In genomic region chr1:152650856-152651494, GRCm38 (mm10) we compare ENCODE assay signal across 20 mouse cellular contexts.
A peak's percentile ranks its signal among the peaks of the same experiment; 100 is the strongest.
DNase-seq lines count a peak whose midpoint lies in the region; ATAC-seq and TF ChIP-seq lines count a peak whose summit lies in the region.
"Had no signal": no experiment of that assay in that cellular context is flagged by ENCODE, and none has a peak within 500 bp of the region (broad histone marks: within the 10 kb centered on the region; RNA-seq: fewer than 3 reads in every experiment).

No protein-coding gene starts in this region.

- no peak overlapping the region for H3K4me3 ChIP-seq in heart, embryonic 13.5 days
- no peak overlapping the region for H3K4me3 ChIP-seq in liver, embryonic 12.5 days
- H3K4me3 ChIP-seq in neural tube, embryonic 13.5 days: no peak overlapping the region
- no peak overlapping the region for H3K4me3 ChIP-seq in stomach, postnatal 0 days (ENCODE audit: low read depth, low read length)
- H3K4me3 ChIP-seq: embryonic facial prominence, embryonic 12.5 days; liver, embryonic 15.5 days; neural tube, embryonic 15.5 days had no signal

- H3K27me3 ChIP-seq in heart, embryonic 13.5 days (replicated peaks): no peaks in the 10 kb centered on the region
- H3K27me3 ChIP-seq in liver, embryonic 12.5 days (replicated peaks): no peaks in the 10 kb centered on the region
- H3K27me3 ChIP-seq in neural tube, embryonic 13.5 days: no peaks in the 10 kb centered on the region
- H3K27me3 ChIP-seq in stomach, postnatal 0 days (ENCODE audit: control insufficient read depth, insufficient read depth, low read length): no peaks in the 10 kb centered on the region
- H3K27me3 ChIP-seq: embryonic facial prominence, embryonic 12.5 days; liver, embryonic 15.5 days; neural tube, embryonic 15.5 days had no signal

- no peak overlapping the region for H3K27ac ChIP-seq in heart, embryonic 13.5 days (replicated peaks)
- H3K27ac ChIP-seq in liver, embryonic 12.5 days: no peak overlapping the region
- H3K27ac ChIP-seq in neural tube, embryonic 13.5 days (replicated peaks): no peak overlapping the region
- H3K27ac ChIP-seq in stomach, postnatal 0 days (replicated peaks): no peak overlapping the region
- H3K27ac ChIP-seq: embryonic facial prominence, embryonic 12.5 days; hindbrain, embryonic 14.5 days; liver, embryonic 15.5 days; neural tube, embryonic 15.5 days had no signal

- H3K36me3 ChIP-seq in heart, embryonic 13.5 days: no peaks in the 10 kb centered on the region
- no peaks in the 10 kb centered on the region for H3K36me3 ChIP-seq in liver, embryonic 12.5 days
- H3K36me3 ChIP-seq in neural tube, embryonic 13.5 days: no peaks in the 10 kb centered on the region
- H3K36me3 ChIP-seq in stomach, postnatal 0 days (ENCODE audit: control insufficient read depth, insufficient read depth, low read length): no peaks in the 10 kb centered on the region
- H3K36me3 ChIP-seq: embryonic facial prominence, embryonic 12.5 days; liver, embryonic 15.5 days; neural tube, embryonic 15.5 days had no signal

- H3K9me3 ChIP-seq in heart, embryonic 13.5 days: no peaks in the 10 kb centered on the region
- no peaks in the 10 kb centered on the region for H3K9me3 ChIP-seq in liver, embryonic 12.5 days (replicated peaks)
- no peaks in the 10 kb centered on the region for H3K9me3 ChIP-seq in neural tube, embryonic 13.5 days
- no peaks in the 10 kb centered on the region for H3K9me3 ChIP-seq in stomach, postnatal 0 days (ENCODE audit: control insufficient read depth, low read length)
- H3K9me3 ChIP-seq: embryonic facial prominence, embryonic 12.5 days; liver, embryonic 15.5 days; neural tube, embryonic 15.5 days had no signal

- DNase-seq in heart, postnatal 25 days (ENCODE audit: low spot score): no peak
- no peak for DNase-seq in liver
- no peak for DNase-seq in neural tube, embryonic 10.5 days (ENCODE audit: extremely low spot score, low spot score)
- no peak for DNase-seq in stomach, postnatal 0 days (ENCODE audit: low spot score)
- DNase-seq in retina, embryonic 14.5 days (ENCODE audit: low spot score): no peak
- DNase-seq: cerebellum, adult 9-10 months; gastrocnemius, postnatal 25 days; kidney, adult 11 months; kidney, postnatal 25 days; lung, postnatal 14 days; right cerebral cortex, postnatal 14 days; thymus, adult 2 months had no signal

- no peak for TF ChIP-seq CTCF in stomach, postnatal 0 days (IDR thresholded peaks at IDR 0.05; ENCODE audit: low read depth)

- no peak overlapping the region for H3K9ac ChIP-seq in heart, embryonic 13.5 days
- no peak overlapping the region for H3K9ac ChIP-seq in liver, embryonic 12.5 days
- H3K9ac ChIP-seq in neural tube, embryonic 13.5 days: no peak overlapping the region
- H3K9ac ChIP-seq in stomach, postnatal 0 days (ENCODE audit: low read length): no peak overlapping the region
- H3K9ac ChIP-seq: embryonic facial prominence, embryonic 12.5 days; hindbrain, embryonic 14.5 days; liver, embryonic 15.5 days; neural tube, embryonic 15.5 days had no signal

- peaks cover 27% of the 10 kb centered on the region for H3K4me1 ChIP-seq in heart, embryonic 13.5 days
- no peaks in the 10 kb centered on the region for H3K4me1 ChIP-seq in liver, embryonic 12.5 days
- no peaks in the 10 kb centered on the region for H3K4me1 ChIP-seq in neural tube, embryonic 13.5 days (replicated peaks)
- no peaks in the 10 kb centered on the region for H3K4me1 ChIP-seq in stomach, postnatal 0 days (replicated peaks; ENCODE audit: control insufficient read depth, insufficient read depth)
- H3K4me1 ChIP-seq: embryonic facial prominence, embryonic 12.5 days; liver, embryonic 15.5 days; neural tube, embryonic 15.5 days had no signal

- no peak for TF ChIP-seq EP300 in stomach, postnatal 0 days (optimal IDR thresholded peaks at IDR 0.05)

- ATAC-seq in heart, embryonic 13.5 days (ENCODE audit: extremely low read depth, insufficient number of reproducible peaks, low FRiP score, low TSS enrichment): peak; percentile 19; the same call in 1 of the 2 replicates
- ATAC-seq in liver, embryonic 12.5 days: 0 out of 2 replicates have a peak, but pooled peaks have one; percentile 35
- peak; percentile 32; the same call in 1 of the 2 replicates for ATAC-seq in neural tube, embryonic 13.5 days (ENCODE audit: low read depth)
- ATAC-seq in stomach, postnatal 0 days (ENCODE audit: low FRiP score, low TSS enrichment): 0 out of 2 replicates have a peak, but pooled peaks have one; percentile 21
- ATAC-seq: forebrain, embryonic 16.5 days had no signal

- 83% methylated on average over 6 of the region's 6 CpGs for WGBS in heart, embryonic 13.5 days
- WGBS in liver, embryonic 12.5 days (ENCODE audit: insufficient replicate concordance): 64% methylated on average over 6 of the region's 6 CpGs
- WGBS in neural tube, embryonic 13.5 days: 85% methylated on average over 6 of the region's 6 CpGs
- WGBS in stomach, postnatal 0 days: 91% methylated on average over 6 of the region's 6 CpGs

- intact Hi-C loops in heart, postnatal 25 days (cut with DNase I): no loop called here

- no peak overlapping the region for H3K4me2 ChIP-seq in heart, embryonic 13.5 days
- no peak overlapping the region for H3K4me2 ChIP-seq in liver, embryonic 12.5 days
- no peak overlapping the region for H3K4me2 ChIP-seq in neural tube, embryonic 13.5 days
- H3K4me2 ChIP-seq in stomach, postnatal 0 days (replicated peaks; ENCODE audit: low read depth): no peak overlapping the region
- H3K4me2 ChIP-seq: embryonic facial prominence, embryonic 12.5 days; hindbrain, embryonic 14.5 days; liver, embryonic 15.5 days; neural tube, embryonic 15.5 days had no signal
